Mouse (Mus musculus): ENCODE measurements around the gene Polr3gl.
"Not testable (repeated sequence)": the region's sequence is repeated elsewhere in the genome, so short reads cannot be mapped to it uniquely, and the experiment has no call there.

Gene Polr3gl

DNA sequence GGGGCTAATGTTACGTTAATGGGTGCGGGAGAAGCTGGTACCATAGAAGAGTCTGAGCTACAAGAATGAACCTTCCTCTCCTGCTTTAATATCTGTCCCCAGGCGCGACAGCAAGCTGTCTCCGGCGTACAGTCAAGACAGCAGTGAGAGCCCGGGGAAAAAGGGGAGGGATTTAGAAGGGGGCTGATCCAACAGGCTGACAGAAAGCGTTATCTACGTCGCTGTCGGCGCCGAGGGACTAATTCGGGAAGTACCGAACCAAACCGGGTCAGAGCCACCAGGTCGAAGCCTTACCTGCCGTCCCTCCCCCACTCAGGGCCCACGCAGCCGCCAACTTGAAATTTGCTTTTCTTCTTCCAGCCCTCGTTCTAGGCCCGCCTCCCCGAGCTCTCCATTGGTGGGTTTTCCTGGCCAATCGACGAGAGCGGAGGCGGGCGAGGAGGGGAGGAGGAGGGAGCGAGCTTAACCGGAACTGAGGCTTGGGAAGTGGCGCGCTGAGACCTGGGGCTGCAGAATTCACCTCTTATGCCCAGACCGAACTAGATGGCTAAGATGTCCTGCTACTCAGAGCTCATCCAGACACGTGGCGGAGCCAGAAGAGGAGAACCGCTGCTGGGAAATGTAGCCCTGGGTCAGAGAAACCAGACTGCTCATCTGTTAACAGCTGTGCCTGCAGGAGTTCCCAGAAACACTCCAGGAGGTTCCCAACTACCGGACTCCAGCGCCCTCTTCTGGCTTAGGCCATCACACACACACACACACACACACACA lies at the start of gene Polr3gl:
Gene Polr3gl, minus strand, starts transcription at position 392 of the 771 bp plus-strand sequence.
- DNase-seq (ENCODE audit: low spot score): peak; percentile 91

DNA sequence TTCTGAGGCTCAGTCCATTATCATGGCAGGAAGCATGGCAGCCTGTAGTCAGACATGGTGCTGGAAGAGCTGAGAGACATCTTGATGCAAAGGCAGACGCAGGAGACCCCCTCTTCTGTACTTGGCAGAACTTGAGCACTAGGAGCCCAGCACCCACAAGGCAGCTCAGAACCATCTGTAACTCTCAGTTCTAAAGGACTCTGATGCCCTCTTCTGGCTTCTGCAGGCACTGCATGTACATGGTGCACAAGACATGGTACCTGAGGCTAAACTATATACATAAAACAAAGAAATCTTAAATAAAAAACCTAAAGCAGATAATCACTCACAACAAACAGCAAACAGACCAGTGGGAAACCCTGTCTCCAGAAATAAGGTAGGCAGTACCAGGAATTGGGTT lies 45.2 kb upstream of the Polr3gl start:
- DNase-seq (ENCODE audit: low spot score): peak; percentile 33

DNA sequence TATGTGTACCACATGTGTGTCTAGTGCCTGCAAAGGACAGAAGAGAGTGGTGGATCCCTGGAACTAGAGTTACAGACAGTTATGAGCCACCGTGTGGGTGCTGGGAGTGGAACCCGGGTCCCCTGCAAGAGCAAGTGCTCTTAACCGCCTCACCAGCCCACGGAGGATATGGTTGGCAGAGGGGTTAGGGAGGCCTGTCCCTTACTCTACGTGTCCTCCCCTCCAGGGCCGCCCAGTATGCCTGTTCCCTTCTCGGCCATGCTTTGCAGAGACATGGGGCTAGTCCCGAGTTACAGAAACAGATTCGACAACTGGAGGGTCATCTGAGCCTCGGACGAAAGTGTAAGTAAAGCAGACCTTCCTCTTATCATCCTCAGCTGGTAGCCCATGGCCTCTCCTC lies 42.5 kb upstream of the Polr3gl start:
- no peak for DNase-seq (ENCODE audit: low spot score)

DNA sequence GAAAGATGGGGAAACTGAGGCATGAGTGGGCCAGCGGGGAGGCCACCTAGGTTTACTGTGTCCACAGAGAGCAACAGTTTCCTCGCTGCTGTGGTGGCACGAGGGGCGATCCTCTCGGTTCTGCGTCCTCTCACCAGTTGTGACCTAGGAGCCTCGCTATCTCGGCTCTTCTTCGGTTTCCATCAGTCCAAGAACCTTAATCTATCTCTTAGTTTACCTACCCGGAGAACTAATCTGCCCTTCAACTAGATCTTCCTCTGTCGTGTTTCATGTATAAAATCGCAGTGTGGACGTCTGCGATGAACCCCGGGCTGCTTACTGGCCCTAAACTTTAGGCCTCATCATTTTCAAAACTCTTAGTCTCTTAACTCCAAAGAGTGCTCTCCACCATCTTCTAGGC lies 41.9 kb upstream of the Polr3gl start:
- DNase-seq (ENCODE audit: low spot score): no peak

DNA sequence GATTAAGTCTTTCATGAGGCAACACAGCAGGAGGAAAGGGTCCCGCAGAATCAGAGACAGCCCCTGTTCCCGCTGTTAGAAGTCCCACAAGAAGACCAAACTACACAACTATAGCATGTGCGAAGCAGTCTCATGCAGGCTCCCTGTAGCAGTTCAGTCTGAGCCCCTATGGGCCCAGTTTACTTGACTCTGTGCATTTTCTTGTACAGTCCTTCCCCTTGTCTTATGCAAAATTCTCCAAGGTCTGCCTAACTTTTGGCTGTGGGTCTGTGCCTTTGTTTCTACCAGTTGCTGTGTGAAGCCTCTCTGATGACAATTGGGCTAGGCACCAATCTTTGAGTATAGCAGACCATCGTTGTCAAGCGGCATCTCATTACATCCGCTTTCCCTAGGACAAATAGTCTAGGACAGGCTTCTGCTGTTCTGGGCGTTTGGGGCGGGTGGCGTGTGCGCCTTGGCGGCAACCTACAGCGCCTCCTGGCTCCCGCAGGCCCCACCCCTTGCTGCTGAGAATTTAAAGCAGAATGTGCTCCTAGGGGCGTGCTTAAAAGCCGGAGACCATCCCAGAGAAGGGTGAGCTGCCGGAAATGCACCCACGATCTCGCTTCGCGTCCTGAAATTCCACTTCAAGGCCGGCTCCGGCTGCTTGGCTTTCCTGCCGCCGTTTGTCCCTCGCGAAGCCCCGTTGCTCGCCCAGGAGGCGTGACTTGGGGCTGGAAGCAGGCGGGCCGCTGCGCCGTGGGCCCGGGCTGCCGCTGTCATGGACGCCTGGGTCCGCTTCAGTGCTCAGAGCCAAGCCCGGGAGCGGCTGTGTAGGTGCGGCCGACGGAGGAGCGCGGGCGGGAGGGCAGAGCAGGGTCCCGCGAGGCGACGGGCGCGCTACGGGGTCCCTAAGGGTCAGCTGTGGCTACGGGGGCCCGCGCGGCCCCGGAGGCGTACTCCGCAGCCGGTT lies 41.2 kb upstream of the Polr3gl start, which contains the start of the genes Pex11b and Gm42957:
Gene Pex11b, plus strand, starts transcription at position 449 of the 952 bp plus-strand sequence.
Gene Gm42957, plus strand, starts transcription at position 547 of the 952 bp plus-strand sequence.
- peak; percentile 59 for DNase-seq (ENCODE audit: low spot score)

DNA sequence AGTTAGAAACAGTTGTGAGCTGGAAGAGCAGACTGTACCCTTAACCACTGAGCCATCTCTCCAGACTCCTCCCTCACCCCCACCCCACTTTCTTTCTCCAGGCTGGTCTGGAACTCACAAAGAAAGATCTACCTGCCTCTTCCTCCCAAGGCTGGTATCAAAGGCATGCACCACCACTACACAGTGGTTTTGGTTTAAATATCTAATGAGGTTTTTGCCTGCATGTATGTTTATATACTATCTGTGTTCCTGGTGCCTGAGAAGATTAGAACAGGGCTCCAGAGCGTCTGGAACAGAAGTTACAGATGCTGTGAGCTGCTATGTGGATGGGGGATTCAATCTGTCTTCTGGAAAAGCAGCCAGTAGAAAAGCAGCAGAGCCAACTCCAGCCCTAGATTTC lies 40.0 kb upstream of the Polr3gl start:
- no peak for DNase-seq (ENCODE audit: low spot score)

DNA sequence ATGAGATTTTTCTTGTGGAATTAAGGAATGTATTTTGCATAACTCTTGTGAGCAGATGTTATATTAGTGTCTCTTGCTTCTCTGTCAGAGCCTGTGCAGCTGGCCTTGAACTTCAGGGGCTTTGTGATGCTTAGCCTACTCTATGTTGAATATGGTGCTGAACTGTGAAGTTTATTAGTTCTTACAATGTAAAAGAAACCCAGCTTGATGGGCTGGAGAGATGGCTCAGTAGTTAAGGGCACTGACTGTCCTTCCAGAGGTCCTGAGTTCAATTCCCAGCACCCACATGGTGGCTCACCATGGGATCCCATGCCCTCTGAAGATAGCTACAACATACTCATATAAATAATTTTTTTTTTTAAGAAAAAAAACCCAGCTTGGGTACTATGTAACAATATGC lies 38.1 kb upstream of the Polr3gl start:
- no peak for DNase-seq (ENCODE audit: low spot score)

DNA sequence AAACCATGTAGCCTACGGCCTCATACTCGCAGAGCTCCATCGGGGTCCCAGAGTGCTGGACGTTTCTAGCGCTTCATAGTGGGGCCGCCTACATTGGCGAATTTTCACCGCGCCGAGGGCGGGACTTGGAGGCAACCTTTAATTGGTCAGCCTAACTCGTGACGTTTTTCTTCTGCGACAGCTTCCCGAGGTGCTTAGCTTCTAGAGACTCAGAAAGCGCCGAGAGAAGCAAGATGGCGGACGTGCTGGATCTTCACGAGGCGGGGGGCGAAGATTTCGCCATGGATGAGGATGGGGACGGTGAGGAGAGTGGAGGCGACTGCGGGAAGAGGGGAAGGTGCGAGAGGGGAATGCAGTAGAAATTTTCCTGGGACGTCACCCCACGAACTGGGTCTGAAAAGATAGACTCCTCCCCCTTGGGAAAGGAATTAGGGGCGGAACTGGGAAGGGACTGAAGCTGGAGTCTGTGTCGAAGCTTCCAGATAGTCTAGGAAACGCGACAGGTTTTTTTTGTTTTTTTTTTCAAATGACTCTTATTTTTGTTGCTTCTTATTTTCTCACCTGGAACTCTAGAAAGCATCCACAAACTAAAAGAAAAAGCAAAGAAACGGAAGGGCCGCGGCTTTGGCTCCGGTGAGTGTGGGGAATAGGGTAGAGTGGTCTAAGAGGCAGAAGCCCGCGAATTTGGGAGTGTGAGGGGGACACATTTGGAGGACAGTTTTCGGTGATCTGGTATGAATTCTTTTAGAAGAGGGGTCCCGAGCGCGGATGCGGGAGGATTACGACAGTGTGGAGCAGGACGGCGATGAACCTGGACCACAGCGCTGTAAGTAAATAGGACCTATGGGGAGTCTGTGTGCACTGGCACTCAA lies 36.0 kb upstream of the Polr3gl start, which contains the start of gene Rbm8a:
Gene Rbm8a, plus strand, starts transcription at position 205 of the 872 bp plus-strand sequence.
- peak; percentile 94 for DNase-seq (ENCODE audit: low spot score)

DNA sequence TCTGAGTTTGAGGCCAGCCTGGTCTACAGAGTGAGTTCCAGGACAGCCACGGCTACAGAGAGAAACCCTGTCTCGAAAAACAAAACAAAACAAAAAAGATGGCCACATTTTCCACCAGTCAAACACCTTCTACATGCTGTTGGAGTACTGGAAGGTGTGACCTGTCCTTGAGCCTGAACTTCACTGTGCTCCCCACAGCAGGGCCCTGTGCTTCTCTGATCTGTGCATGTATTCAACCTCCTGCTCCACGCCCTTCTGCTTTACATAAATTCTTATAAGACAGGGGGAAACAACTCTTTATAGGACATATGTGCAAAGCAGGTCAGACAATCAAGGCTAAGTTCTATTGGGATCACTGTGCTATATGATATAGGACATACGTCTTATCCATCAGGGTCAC lies 29.2 kb upstream of the Polr3gl start:
- no peak for DNase-seq (ENCODE audit: low spot score)

DNA sequence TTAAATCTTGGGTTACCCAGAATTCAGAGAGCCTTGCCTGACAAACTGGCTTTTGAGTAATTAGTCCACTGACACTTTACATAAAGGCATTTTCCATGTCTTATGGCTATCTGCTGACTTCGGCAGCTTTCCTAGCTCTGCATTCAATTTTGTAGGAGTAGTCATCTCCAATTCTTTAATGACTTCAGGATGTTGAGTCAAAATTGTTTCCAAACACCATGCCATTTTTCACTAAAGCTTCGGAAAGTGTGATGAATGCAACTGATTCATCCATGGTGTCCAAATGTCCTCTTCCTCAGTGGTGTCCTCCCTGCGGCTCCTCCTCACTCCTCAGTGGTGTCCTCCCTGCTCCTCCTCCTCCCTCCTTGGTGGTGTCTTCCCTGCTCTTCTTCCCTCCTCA lies 24.0 kb upstream of the Polr3gl start:
- DNase-seq (ENCODE audit: low spot score): no peak

DNA sequence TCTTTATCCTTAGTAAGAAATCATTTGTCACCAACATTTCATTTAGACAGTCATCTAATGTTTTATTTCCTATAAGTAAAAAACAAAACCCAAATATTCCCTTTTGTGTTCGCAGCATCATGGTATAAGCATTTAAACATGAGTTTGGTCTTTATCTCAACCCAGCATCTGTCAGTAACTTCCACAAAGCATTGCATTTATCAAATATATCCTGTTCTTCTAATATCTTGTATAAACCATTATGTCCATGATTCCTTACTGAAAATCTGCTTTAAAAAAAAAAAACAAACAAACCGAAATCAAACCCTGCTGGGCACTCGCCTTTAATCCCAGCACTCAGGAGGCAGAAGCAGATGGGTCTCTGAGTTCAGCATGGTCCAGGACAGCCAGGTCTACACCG lies 12.6 kb upstream of the Polr3gl start:
- no peak for DNase-seq (ENCODE audit: low spot score)

DNA sequence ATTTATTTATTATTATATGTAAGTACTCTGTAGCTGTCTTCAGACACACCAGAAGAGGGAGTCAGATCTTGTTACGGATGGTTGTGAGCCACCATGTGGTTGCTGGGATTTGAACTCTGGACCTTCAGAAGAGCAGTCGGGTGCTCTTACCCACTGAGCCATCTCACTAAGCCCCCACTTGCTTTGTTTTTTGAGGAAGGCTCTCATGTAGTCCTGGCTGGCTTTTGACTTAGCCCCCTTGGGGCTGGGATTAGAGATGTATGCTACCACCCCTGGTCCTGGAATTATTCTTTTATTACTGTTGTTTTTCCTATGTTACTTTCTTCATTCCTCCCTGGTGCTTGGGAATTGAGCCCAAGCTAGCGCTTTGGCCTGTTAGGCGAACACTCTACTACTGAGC lies 12.0 kb upstream of the Polr3gl start:
- not testable (repeated sequence) for DNase-seq (ENCODE audit: low spot score)

DNA sequence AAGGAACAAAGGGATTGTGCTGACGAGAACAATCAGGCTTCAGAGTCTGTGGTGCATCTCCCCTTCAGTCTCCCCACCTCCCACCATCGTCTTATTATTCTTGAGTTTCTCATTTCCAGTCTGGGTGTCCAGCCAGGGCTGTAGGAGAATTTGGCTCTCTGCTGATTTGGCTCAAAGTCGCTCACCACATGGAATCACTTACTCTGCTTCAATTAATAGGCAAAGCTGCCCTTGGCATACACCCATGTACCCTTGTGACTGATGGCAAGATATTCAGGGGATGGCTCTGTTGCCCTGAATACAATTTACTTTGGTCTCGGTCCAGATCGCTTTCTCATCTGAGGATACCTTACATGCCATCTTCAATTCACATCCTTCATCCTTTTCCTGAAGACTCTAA lies 9.3 kb upstream of the Polr3gl start:
- no peak for DNase-seq (ENCODE audit: low spot score)

DNA sequence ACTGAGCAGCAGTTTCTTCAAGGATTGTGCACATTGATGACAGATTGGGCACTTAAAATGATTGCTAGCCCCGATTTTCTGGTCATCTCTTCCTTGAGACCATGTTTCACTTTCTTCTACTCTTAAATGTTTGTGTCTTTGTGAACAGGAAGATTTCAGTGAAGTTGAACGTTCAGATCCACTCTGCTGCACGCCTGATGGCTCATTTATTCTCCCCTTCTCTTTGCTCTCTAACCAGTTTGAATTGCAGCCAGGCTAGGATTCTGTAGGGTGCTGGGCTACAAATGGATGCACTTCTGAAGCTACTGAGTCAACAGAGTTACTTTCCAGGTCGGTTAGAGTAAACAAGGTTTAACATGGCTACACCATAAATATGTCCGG lies 8.7 kb upstream of the Polr3gl start:
- no peak for DNase-seq (ENCODE audit: low spot score)

DNA sequence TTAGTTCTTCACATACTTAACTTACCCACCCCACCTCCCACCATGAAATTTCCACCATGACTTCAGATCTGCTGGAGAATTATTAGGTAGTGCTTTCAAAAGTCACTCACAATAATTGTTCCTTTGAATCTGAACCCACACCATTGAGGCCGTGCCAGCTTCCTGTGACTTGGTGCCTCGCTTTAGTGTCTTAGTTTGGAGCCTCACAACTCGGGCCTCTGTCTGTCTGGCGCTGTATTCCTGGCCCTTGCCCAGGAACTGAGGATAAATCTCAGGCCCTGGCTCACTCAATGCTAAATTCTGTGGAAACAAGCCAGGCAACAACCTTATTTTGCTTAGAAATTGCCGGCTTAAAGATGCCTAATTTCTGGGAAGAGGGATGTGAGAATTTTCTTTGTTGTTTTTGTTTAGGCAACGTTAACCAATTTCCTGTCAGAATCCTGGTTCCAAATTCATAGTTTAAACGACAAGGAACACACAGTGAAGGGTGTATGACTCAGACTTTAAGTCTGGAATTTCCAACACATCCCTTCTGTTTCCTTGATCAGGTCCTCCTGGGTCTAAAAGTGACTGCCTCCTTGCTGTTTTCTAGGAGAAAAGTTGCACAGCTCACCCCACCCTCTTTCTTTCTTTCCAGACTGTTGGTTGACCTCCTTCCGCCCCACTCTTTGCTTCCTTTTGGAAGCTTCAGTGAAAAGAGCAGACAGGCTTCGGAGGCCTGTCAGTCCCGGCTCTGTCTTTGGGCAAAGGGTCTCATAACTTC lies 8.1 kb upstream of the Polr3gl start:
- no peak for DNase-seq (ENCODE audit: low spot score)

DNA sequence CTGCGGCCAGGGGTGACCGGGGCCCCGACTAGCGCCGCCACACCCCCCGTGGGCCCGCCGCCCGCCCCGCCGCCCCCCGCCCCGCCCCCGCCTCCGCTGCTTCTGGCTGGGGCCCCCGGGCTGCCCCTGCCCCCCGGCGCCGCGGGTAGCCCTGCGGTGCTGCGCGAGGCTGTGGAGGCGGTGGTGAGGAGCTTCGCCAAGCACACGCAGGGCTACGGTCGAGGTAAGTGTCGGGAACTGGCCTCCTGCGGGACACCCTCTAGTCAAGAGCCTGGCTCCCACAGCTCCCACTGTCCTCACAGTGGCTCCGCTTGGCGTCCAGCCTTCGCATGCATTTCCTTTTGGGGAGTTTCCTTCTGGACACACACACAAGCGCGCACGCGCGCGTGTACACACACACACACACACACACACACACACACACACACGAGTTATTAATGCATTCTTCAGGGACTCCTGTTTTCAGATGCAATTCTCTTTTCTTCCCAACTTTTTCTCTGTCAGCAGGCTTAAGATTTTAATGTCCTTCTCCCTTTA lies 7.3 kb upstream of the Polr3gl start:
- no peak for DNase-seq (ENCODE audit: low spot score)

DNA sequence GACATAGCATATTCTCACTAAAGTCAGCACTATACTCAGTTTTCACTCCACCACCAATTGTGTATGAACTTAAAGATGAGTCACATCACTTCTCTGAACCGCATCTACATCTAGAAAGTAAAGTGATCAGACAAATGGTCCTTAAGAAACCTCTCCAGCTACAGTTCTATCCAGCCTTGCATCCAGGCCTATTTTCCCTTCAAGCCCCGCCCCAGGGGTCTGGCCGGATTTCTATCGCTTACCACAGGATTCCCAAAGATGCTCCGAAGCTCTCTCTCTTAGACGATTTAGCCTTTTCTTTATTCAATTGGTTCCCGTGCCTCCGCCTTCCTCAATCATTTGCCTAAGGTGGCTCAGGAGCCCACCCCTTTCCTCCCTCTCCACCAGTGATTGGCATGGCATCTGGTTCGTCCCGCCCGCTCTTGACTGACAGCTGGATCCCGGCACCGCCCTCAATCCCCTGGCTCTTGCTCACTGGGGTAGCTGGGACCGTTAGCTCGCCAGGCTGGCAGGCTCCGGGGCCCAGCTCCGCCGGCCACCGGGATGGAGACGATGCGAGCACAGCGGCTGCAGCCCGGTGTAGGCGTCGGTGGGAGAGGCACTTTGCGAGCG lies 6.8 kb upstream of the Polr3gl start, which contains the start of gene Lix1l:
Gene Lix1l, plus strand, starts transcription at position 511 of the 612 bp plus-strand sequence.
- no peak for DNase-seq (ENCODE audit: low spot score)

DNA sequence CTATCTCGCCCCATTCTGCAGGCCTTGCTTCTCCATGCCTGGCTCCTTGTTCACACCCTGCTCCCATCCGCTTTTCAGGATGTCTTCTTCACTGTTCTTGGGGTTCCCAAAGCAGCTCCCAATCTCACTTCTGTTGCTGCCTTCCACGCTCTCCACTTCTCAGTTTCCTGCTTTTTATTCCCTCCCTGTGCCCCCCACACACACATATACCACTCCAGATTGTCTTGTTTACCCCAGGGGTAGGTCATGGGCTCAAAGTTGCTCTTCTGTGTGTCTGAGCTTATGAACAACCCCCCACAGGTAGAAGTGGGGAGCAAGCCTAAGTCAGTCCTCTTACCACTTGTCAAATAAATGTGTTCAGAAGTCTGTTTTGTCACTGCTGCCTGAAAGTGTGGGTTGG lies 5.4 kb upstream of the Polr3gl start:
- no peak for DNase-seq (ENCODE audit: low spot score)

DNA sequence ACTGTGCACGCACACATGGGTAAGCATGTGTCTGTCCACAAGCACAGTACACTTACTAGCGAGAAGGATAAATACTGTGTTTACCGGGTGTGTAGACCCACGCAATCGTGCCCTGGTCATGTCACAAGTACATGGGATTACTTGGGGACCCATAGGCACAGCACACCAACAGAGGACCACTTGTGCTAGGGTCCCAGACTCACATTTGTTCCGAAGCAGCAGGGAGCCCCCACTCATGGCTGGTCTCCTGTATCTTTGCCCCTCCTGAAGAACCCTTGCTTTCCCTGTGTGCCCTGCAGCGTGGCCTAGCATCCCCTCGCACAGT lies 5.0 kb upstream of the Polr3gl start:
- DNase-seq (ENCODE audit: low spot score): no peak
